Mouse (Mus musculus) megakaryocyte, embryonic 14.5 days (primary cell): ENCODE data around the gene Chst3.

ENCODE experiments used
- FLI1 ChIP-seq: IDR thresholded peaks from 2 replicates; pipeline ENCODE4 v1.6.1; 2012; ENCODE audit warnings: low read length, inconsistent platforms, mixed read lengths
- GATA1 ChIP-seq: IDR thresholded peaks from 3 replicates; pipeline ENCODE4 v1.6.1; 2012; ENCODE audit warnings: mixed read lengths, low read length, inconsistent platforms, borderline replicate concordance

GRCm38 (mm10) chr10:60250426-60250965 lies 31.4 kb upstream of the Chst3 start:
- TF ChIP-seq GATA1 (no peak), FLI1 (no peak)
